Mouse (Mus musculus): Measurements from ENCODE around the gene Gpr107.
A peak's percentile ranks its signal among the peaks of the same experiment; 100 is the strongest.

Gene Gpr107

DNA sequence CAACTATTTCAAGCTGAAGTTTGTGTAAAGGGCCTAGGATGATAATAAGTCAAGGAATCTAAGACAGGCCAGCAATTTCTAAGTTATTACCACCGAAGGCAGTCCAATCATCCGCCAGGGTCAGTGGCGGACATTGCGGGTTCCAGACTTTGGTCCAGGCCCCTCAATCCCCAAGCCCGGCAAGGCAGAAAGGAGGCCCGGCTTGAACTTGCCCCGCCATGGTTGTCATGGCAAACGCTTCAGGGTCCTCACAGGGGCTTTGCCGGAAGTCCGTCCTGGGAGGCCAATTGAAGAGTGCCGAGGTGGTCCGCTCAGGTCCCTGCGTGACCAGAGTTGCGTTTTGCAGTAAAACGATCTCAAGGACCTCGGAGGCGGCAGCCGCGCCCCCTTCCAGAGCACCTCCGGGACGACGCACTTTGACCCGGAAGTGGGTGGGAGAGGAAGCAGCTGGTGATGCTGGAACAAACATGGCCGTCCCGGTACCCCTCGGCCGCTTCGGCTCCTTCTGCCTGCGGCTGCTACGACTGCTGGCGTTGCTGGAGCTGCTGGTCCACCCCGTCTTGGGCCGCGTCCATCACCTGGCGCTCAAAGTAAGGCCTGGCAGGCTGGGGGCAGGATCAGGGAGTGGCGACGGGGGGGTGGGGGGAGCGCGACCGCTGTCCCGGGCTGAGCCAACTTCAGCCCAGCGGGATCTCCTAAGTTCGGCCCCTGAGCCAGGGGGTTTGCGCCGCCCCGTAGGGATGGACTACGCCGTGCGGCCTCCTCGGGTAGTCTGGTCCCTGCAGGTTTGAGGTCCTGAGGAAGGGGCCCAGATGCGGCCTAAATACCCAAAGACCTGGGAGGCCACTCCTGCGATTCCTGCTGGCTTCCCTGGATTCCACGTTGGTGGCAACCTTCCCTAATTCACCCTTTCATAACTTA, at the start of gene Gpr107:
Gpr107 (plus strand) TSS at position 425 of the 921 bp plus-strand sequence.
- DNase-seq, result peak; percentile 94

DNA sequence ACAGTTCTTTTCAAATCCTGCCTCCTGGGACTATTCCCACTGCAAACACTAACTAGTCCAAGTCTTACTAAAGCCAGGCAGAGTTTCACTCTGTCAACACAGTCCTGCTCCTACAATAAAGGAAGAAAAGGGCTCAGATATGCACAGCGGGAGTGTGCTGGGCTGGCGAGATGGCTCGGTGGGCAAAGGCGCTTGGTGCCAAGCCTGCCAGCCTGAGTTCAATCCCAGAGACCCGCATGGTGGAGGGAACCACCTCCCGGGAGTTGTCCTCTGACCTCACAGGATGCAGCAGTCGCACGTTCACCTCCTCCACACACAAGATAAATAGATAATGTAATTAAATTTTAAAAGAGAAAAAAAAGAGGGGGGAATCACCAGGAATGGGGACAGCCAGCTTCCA, 48.8 kb upstream of the Gpr107 start:
- DNase-seq, result no peak

DNA sequence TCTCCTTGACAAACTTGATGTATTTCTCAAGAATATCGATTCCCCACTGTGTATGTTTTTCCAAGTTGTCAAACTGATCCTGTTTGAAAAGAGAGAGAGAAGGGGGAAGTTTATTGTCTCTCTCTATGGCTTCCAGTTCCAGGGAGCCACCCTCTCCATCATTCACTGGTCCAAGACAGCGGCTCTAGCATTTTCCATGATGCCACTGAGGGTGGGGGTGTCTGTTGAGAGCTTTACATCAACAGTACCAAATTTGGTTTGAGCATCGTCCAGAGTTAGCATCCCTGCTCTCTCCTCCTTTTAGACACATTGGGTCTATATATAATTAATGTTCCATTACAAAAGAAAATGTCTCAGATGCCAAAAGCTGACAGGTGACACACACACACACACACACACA, 46.8 kb upstream of the Gpr107 start:
- DNase-seq, result no peak

DNA sequence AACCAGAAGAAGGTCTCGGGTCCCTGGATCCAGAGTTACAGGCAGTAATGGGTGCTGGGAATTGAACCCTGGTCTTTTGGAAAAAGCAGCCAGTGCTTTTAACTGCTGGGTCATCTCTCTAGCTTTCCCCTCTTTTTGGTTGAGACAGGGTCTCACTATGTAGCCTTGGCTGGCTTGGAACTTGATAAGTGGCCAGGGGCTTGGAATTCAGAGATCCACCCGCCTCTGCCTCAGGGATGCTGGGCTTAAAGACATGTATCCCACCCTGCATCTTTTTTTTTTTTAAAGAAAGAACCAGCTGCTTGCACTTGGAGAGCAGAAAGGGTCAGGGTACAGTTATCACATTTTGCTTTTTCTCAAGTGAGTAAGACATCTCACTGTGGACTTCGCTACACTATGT, 46.1 kb upstream of the Gpr107 start:
- no peak for DNase-seq

DNA sequence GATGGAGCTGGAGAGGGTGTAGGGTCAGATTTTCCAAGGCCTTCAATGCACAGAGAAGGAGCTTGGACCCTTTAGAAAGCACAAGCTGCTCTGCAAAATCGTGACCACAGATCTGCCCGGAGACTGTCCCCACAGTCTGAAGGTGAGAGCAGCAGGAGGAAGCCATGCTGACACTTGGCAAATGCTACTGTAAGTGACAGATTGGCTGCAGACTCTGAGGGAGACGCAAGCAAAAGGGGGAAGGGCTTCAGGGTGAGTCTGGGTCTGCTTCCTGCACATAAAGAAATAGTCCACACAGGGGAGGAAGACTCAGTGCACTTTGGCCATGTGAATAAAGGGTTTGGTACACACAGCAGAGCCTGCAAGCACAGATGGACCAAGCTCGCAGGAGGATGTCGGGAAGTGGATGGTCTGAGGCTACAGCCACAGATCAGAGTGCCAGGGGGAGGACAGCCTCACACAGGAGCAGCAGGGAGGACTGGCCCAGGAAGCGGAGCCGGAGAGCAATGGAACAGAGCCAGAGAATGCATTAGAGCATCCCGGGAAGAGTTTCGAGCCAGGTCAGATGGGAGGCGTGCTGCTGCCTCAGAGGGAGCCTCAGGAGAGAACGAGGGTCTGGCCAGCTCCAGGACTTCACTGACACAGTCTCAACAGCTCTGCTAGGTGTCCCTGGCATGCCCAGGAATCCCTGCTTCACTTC, 45.3 kb upstream of the Gpr107 start:
- no peak for DNase-seq

DNA sequence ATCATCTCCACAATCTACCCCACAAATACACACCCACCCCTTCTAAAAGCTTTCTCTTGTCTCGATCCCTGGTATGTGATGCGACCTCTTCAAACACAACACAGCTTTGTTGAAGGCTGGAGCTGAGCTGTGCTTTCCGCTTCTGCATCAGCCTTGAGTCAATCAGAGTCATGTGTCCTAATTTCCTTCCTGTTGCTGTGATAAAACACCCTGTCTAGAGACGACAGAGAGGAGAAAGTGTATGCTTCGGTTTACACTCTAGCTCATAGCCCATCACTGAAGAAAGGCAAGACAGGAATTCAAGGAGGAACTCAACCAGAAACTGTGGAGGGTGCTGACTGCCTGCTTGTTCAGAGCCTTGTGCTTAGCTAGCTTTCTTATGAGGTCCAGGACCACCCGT, 43.9 kb upstream of the Gpr107 start:
- no peak for DNase-seq

DNA sequence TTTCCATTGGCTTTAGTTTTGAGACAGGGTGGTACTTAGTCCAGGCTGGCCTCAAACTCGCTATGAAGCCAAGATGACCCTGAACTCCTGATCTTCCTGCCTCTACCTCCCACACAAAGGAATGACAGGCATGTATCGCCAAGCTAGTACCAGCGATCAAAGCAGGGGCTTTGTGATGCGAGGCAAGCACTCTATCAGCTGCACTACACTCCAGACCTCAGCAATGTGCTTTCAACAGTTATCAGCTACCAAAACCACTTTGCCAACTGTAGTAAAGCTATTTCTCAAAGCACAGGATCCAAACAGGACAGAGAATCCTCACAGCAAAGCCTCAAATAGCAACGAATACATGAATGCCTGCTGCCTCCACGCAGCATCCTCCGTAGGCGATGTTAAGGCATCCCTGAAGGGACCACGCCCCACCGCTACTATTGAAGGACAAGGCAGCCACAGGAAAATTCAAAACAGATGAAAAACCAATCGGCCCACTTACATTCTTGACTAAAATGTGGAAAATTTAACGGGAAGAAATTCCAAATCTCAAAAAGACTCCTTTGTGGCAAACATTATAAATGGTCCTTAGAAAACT, 42.1 kb upstream of the Gpr107 start:
- no peak for DNase-seq

DNA sequence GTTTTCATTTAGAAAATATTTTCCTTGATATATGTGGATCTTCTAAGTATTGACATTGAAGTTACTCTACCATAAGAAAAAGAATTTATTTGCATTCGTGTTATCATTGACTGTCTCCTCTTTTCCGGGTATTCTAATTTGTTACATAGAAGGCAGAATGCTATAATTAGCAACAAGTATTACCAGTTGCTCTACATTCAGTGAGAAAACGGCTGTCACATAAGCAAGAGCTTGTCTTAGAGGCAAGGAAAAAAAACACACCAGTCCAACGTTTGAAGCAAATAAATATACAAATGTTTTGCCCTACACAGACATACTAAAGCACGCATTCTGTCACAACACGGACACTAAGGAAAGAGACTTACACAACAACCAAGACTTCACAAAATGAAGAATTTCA, 40.4 kb upstream of the Gpr107 start:
- no peak for DNase-seq

DNA sequence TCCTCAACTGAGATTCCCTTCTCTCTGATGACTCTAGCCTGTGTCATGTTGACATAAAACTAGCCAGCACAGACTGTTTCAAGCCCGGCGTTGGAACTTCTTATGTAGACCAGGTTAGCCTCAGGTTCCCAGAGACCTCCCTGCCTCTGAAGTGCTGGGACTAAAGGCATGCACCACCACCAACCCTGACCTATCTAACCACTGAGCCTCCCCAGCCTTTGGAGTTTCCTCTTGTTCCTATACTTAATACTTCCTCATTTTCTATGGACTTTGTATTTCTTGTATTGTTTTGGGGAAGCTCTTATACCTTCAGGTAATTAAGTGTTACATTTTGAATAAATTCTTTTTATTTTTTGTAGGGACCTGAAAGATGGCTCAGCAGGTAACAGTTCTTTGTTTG, 37.9 kb upstream of the Gpr107 start:
- no peak for DNase-seq

DNA sequence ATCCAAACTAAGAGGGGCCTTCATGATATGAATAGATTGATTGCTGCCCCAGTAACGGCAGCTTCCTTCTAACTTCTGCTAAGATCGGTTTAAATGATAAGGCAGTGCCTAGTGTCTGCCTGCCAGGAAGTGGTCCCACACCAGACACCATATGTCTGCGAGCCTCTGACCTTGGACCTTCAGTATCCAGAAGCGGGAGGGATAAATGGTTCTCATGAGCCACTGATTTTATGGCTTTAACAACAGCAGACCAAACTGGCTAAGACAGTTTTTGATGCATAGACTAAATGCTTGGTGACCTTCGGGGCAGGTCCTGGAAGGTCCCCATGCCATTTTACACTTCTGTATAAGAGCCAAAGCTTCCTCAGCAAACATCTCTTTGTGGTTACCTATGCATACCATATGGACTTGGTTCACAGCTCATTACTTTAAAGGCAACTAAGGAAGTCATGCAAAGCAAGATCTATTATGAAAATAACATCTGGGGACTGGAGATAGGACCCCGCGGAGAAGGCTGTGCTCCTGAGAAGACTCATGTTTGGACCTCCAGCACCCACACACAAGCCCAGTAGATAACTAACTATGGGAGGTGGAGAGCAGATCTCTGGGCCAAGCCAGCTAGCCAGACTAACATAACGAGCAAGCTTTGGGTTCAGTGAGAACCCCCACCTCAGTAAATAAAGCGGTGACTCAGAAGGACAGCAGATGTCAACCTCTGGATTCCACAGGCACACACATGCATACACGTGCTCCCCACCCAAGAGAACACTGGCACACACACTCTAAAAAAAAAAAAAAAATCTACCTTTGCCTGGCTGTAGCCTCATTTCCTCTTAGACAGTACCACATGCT, 36.8 kb upstream of the Gpr107 start:
- peak; percentile 59 for DNase-seq

DNA sequence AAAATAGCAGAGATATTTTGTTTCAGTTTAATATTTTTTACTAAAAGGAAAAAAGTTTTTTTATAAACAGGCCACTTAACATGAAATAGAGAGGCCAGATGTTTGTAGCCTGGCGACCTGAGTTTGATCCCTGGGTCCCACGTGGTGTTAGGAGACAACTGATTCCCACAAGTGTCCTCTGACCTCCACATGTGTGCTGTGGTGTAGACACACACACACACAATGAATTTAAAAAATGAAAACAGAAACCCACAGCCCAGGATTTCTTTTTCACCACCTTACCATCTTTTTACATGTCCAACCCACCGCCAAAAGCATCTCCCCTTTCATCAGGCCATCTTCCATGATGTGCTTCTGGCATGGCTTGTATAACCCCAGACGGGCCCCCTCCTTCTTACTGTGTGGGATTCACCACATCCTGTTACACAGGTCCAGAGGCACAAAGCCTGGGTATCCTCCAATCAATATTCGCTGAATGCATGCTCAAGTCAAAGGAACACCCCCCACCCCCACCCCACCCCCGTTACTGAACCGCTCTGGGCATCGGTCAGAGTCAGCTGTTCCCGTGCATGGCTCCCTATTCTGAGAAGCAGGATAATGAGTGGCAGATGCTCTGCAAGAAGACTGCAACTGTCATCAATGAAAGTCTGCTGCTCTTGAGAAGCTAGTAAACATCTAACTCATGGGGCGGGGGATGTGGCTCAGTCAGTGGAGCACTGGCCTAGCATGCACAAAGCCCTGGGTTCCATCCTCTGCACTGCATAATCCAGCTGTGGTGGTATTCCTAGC, 36.0 kb upstream of the Gpr107 start:
- DNase-seq, result peak; percentile 37

DNA sequence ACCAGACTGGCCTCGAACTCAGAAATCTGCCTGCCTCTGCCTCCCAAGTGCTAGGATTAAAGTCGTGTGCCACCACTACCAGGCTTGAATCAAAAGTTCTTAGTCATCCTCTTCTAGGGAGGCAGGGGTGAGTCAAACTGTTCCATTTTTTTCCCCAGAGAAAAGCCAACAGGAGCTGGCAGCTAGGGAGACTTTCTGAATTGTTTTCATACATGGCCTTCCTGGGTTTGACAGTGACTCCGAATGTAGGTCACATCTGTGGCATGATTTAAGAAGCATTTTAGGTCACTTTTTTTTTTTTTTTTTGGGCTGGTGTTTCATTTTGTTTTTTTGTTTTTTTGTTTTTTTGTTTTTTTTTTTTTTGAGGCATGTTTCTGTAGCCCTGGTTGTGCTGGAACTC, 33.9 kb upstream of the Gpr107 start:
- DNase-seq, result no peak

DNA sequence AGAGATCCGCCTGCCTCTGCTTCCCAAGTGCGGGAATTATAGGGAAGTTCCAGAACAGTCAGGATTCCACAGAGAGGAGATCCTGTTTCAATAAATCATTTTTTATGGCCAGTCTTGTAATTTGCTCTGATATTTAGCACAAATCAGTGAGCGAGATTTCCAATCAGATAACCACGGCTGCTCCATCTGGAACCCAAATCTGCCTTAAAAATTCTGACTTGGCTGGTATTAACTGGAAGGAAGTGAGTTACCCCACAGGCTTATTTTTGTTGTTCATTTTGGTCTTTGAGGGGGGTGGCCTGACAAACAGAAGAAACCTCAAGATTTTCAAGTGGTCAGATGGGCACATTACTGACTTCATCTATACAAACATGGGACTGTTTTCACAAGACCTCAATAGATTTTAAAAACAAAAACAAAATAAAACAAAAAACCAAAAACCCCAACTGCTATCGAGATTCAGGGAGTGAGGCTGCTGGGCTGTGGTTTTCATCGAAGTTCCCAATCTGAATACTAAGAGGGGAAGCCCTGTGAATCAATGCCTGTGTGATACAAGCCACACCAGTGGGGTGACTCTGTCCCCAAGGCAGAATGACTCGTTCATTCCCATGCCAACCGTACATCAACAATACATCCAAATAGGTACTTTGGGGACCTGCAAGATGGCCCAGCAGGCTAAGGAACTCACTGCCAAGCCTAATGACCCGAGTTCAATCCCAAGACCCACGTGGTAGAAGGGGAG, 33.3 kb upstream of the Gpr107 start:
- no peak for DNase-seq

DNA sequence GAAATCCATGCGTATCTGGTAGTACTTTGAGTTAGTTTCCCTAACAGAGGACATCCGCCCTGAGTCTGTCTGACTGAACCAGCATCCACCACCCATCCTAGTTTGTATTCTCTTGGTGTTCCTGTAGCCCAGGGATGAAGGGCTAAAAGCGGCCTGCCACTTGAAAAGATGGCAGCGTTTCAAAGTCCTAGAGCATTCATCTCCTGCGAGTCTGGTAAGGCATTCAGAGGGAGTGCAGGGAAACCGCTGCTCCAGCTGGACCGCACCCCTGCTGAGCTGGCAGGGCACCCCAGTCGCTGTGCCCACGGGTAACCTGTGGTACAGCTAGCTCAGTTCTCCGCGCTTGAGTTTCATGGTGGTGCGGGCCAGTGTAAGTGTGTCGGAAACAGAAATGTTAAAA, 32.3 kb upstream of the Gpr107 start:
- DNase-seq, result no peak

DNA sequence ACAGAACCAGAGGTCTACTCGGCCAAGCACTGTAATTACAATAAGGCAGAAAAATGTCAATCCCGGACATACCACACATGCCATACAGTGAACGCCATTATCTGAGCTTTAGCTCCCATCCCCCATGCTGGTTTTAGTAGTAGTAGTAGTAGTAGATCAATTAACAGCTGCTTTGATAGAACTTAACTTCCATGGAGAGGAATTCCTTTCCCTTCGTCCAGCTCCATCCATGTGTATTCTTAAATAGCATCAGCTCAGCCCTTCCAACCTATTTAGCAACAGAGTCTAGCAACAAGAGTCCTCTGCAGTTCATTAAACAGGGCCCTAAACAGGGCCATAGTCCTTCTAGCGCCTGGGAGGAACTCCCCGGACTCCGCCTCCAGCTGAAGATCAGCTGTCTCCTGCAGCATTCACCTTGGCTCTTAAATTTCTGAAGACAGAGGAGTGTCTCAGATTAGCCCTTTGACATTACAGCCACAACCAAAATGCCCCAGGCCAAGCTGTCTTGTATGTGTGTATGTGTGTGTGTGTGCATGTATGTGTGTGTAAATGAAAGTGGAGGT, 30.9 kb upstream of the Gpr107 start:
- DNase-seq, result no peak

DNA sequence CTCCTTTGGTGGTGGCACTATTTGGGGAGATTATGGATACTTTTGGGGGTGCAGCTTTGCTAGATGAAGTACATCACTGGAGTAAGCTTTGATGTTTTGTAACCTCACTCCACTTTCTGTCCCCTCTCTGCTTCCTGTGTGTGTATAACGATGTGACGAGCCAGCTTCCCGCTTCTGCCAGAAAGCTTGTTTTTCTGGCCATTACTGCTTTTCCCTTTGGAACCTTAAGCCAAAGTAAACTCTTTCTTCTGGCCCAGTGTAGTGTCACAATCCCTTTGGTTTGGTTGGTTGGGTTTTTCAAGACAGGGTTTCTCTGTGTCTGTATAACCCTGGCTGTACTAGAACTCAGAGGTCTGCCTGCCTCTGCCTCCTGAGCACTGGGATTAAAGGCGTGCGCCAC, 29.3 kb upstream of the Gpr107 start:
- DNase-seq, result no peak

DNA sequence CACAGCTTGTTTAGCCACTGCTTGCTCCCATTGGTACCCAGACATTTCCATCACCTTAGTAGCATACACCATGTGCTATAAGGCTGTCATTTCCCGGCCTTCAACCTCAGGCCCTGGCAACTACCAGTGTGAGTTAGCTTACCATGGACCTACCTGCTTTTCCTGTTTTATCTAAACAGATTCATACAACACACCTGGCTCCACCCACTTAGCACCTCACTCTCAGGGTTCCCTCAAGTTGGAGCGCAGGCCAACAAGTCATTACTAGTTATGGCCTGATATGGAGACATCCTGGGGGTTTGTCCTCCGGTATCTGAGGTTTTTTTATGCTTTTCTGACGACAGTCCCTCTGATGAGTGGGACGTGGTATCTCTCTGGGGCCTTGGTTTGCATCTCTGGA, 28.6 kb upstream of the Gpr107 start:
- DNase-seq, result no peak

DNA sequence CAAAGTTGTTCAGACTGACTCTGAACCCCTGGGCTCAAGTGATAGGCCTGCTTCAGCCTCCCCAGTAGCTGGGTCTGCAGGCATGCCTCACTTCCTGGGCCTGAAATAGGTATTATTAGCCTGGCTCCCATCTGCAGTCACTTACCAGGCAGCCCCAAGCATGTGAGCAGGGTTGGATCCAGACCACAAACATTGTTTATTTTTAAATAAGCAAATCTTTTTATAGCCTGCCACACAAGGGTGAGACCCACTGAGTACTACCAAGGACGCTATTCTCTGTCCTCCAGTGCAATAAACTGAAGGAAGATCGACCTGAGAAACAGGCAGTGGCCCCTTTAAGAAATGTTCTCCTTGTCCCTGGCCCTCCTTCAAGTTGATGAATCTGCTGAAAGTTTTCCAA, 27.4 kb upstream of the Gpr107 start:
- no peak for DNase-seq

DNA sequence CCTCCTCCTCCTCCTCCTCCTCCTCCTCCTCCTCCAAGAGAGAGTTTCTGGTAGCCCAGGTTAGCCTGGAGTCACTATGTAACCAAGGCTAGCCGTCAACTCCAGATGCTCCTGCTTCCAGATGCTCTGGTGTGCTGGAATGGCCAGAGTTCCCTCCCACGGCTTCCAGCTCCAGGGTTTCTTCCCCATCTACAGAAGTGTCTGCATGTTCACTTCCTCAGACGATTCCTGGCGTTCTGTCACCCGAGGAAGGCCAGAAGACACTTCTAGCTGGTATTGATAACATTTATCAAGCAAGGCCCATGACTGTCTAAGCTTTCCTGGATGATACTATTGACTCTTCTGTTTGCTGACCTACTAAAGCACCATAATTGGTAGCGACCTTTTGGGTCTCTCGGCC, 27.0 kb upstream of the Gpr107 start:
- DNase-seq, result no peak

DNA sequence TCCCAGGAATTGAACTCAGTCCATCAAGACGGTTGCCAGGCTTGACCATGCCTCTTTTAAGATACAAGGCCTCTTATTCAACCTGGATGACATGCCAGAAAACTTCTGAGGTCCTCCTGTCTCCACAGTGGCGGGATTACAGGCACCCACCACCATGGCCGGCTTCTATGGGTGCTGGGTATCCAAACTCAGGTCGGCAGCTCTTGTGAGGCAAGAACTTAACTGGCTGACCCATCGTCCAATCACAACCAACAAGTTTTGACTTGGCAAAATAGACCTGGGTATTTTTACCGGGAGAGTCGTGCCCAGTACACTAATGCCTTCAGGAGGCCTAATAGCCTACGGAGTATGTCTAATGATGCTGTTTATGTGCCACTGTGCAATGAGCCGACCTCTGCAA, 26.1 kb upstream of the Gpr107 start:
- no peak for DNase-seq

DNA sequence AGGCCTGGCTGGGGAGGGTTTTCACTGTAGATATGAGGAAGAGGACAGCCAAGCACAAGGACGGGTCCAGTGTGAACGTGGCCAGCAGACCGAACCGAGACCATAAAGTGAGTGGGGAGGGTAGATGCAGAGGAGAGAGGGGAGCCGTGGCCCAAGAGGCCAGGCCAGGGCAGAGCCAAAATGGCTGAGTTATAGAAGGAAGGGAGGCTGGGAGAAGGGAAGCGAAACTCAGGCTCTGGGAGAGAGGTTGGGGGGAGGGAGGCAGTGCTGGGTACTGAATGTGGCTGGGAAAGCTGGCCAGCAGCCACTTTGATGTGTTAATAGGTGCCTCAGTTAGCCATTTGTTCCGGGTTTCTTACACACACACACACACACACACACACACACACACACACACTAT, 24.9 kb upstream of the Gpr107 start:
- DNase-seq, result no peak
